ENCODE assay signal across 22 mouse cellular contexts in the genomic region with DNA sequence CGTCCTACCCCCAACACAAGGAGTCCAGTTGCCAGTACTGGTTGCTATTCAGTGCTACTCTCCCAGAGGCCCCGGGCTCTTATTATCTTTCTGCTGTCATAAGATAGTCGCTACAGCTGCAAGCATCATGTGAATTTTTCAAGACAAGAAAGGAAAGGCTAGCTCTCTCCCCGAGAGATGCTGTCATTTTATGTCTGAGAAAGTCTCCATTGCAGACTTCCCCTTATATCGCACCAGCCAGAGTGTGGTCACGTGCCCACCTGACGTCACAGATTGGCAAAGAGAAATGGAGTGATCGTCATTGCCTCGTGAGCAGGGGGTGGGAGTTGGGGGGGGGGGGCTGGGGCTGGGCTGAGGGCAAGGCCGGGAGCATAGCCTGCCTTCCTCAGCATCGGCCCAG. TPM values are rescaled to one million over a fixed set of nuclear protein-coding genes. Genes with fewer than 3 reads are reported as not detected.
DNase-seq lines count a peak whose midpoint lies in the region; ATAC-seq and TF ChIP-seq lines count a peak whose summit lies in the region.
"Had no signal": no experiment of that assay in that cellular context is flagged by ENCODE, and none has a peak within 500 bp of the region (broad histone marks: within the 10 kb centered on the region; RNA-seq: fewer than 3 reads in every experiment).

No protein-coding gene starts in this region.

- H3K27me3 ChIP-seq in intestine, postnatal 0 days (replicated peaks; ENCODE audit: control insufficient read depth, insufficient read depth, low read length) = no peaks in the 10 kb centered on the region
- H3K27me3 ChIP-seq: embryonic facial prominence, embryonic 12.5 days; limb, embryonic 13.5 days had no signal

- no peaks in the 10 kb centered on the region for H3K36me3 ChIP-seq in intestine, postnatal 0 days (ENCODE audit: control insufficient read depth, insufficient read depth)
- H3K36me3 ChIP-seq: embryonic facial prominence, embryonic 12.5 days; limb, embryonic 13.5 days had no signal

- no peak overlapping the region for H3K27ac ChIP-seq in intestine, postnatal 0 days (ENCODE audit: low read depth, low read length)
- H3K27ac ChIP-seq: embryonic facial prominence, embryonic 12.5 days; kidney, postnatal 0 days; left cerebral cortex, adult 2 months; limb, embryonic 13.5 days; stomach, postnatal 0 days had no signal

- H3K4me3 ChIP-seq in intestine, postnatal 0 days (ENCODE audit: low read depth, low read length) = no peak overlapping the region
- H3K4me3 ChIP-seq: embryonic facial prominence, embryonic 12.5 days; left cerebral cortex, adult 2 months; limb, embryonic 13.5 days had no signal

- 77% methylated on average over 11 of the region's 11 CpGs for WGBS in intestine, postnatal 0 days

- H3K4me1 ChIP-seq in intestine, postnatal 0 days (replicated peaks; ENCODE audit: control insufficient read depth, insufficient read depth, low read length) = no peaks in the 10 kb centered on the region
- H3K4me1 ChIP-seq: embryonic facial prominence, embryonic 12.5 days; limb, embryonic 13.5 days had no signal

- no peak for TF ChIP-seq CTCF in intestine, postnatal 0 days (IDR thresholded peaks at IDR 0.05; ENCODE audit: low read depth)

- intact Hi-C loops in heart, postnatal 14 days (cut with DNase I) = no loop called here

- ATAC-seq in common myeloid progenitor, adult 5-6 weeks (replicated peaks; ENCODE audit: low read depth, poor library complexity, severe bottlenecking) = peak; percentile 42
- ATAC-seq in megakaryocyte-erythroid progenitor cell, adult 5-6 weeks (replicated peaks; ENCODE audit: low FRiP score, low TSS enrichment, poor library complexity, severe bottlenecking) = peak; percentile 38
- ATAC-seq in intestine, postnatal 0 days = no peak
- ATAC-seq: CD4-positive, CD25-positive, alpha-beta regulatory T cell, adult 4 months; forebrain, embryonic 16.5 days; hindbrain, embryonic 16.5 days; liver, postnatal 0 days had no signal

- no peak overlapping the region for H3K9ac ChIP-seq in intestine, postnatal 0 days (ENCODE audit: low read depth, low read length)
- H3K9ac ChIP-seq: embryonic facial prominence, embryonic 12.5 days; limb, embryonic 13.5 days; liver, postnatal 0 days had no signal

- DNase-seq in lung, postnatal 10 days = peak; percentile 29
- DNase-seq in lung, postnatal 25 days (ENCODE audit: low spot score) = no peak
- DNase-seq in heart, postnatal 14 days = peak; percentile 56 to 74
- DNase-seq in layer of hippocampus, adult 9-11 months = no peak
- DNase-seq: cerebellum, adult 11-12 months; cerebellum, postnatal 25 days; kidney, adult 11 months; liver, postnatal 0 days; lung, postnatal 36 days; midbrain, embryonic 14.5 days; thymus, postnatal 4 days had no signal

- peaks cover 5% of the 10 kb centered on the region; the same call in 1 of the 2 replicates for H3K9me3 ChIP-seq in intestine, postnatal 0 days (ENCODE audit: control insufficient read depth)
- H3K9me3 ChIP-seq: embryonic facial prominence, embryonic 12.5 days had no signal

- H3K4me2 ChIP-seq in intestine, postnatal 0 days (replicated peaks; ENCODE audit: low read depth) = no peak overlapping the region
- H3K4me2 ChIP-seq: embryonic facial prominence, embryonic 12.5 days; limb, embryonic 13.5 days had no signal

RNA-seq across cellular contexts. Expression of gene Plxnc1, which starts 16.6 kb away (rescaled TPM):
- total RNA-seq in common myeloid progenitor, adult 5-6 weeks (2017) = 59.0 and 61.7 TPM in 2 replicates
- 1 to 10 TPM; 4.4 to 5.3 TPM for total RNA-seq in heart, postnatal 14 days (2021)
- total RNA-seq in megakaryocyte-erythroid progenitor cell, adult 5-6 weeks (2014; fragmentation: Nextera tagmentation) = 60.9 and 112 TPM in 2 replicates
- total RNA-seq in megakaryocyte-erythroid progenitor cell, adult 5-6 weeks (2017) = 46.9 and 67.8 TPM in 2 replicates
- polyA plus RNA-seq in intestine, postnatal 0 days (2015; fragmentation: Nextera tagmentation; extraction: Ambion mirVana) = 0.70 and 0.80 TPM in 2 replicates

Comparison
In these comparisons a context has a peak if more than half of its experiments do, and no peak if none do; other contexts are left out.
1. DNase-seq: peak in lung, postnatal 10 days (single experiment) and heart, postnatal 14 days (2 of 2); none in lung, postnatal 25 days (single experiment) and layer of hippocampus, adult 9-11 months (single experiment).